Mouse (Mus musculus) adrenal gland, adult 8-10 months (tissue): ENCODE results near the gene Mtrf1. TPM values are rescaled to one million over a fixed set of nuclear protein-coding genes. Genes with fewer than 3 reads are reported as not detected.
"Not testable (repeated sequence)": the region's sequence is repeated elsewhere in the genome, so short reads cannot be mapped to it uniquely, and the experiment has no call there.

Experiments
- DNase-seq: peaks from one replicate; pipeline ENCODE4 v3.0.0; 2022
- total RNA-seq, 4 experiments: library from RNA; stranded (reverse); gene quantifications; 2 replicates each; pipeline ENCODE4 v1.2.4; 2022

Mtrf1 gene
- total RNA-seq, result 1 to 10 TPM; 6.7 to 7.6 (median 7.0) TPM

GRCm38 (mm10) chr14:79397321-79398122 lies at the start of gene Mtrf1:
Gene Mtrf1 (plus strand): TSS chr14:79397772.
- peak; percentile 52 for DNase-seq

GRCm38 (mm10) chr14:79358055-79358454 lies 39.5 kb upstream of the Mtrf1 start:
- DNase-seq, result no peak

GRCm38 (mm10) chr14:79377041-79377440 lies 20.5 kb upstream of the Mtrf1 start:
- DNase-seq, result no peak

GRCm38 (mm10) chr14:79383120-79383519 lies 14.5 kb upstream of the Mtrf1 start:
- DNase-seq, result no peak

GRCm38 (mm10) chr14:79388304-79388703 lies 9.3 kb upstream of the Mtrf1 start:
- no peak for DNase-seq

- DNase-seq, result no peak
Measured at GRCm38 (mm10) chr14:79389438-79390264, 7.9 kb upstream of the Mtrf1 start.

GRCm38 (mm10) chr14:79390265-79390926 lies 7.2 kb upstream of the Mtrf1 start, which contains the start of gene Naa16:
Gene Naa16 (minus strand): TSS chr14:79390778.
- peak; percentile 89 for DNase-seq

- no peak for DNase-seq
Measured at GRCm38 (mm10) chr14:79393289-79393688, 4.3 kb upstream of the Mtrf1 start.

GRCm38 (mm10) chr14:79394564-79394963 lies 3.0 kb upstream of the Mtrf1 start:
- no peak for DNase-seq

- DNase-seq, result no peak
Measured at GRCm38 (mm10) chr14:79407641-79408040, 10.1 kb downstream of the Mtrf1 start.

GRCm38 (mm10) chr14:79409278-79409830 lies 11.8 kb downstream of the Mtrf1 start:
- no peak for DNase-seq

- no peak for DNase-seq
Measured at GRCm38 (mm10) chr14:79410662-79411061, 13.1 kb downstream of the Mtrf1 start.

GRCm38 (mm10) chr14:79413121-79413520 lies 15.5 kb downstream of the Mtrf1 start:
- no peak for DNase-seq

- DNase-seq, result no peak
Measured at GRCm38 (mm10) chr14:79420083-79420685, 22.6 kb downstream of the Mtrf1 start.

GRCm38 (mm10) chr14:79425979-79426729 lies 28.6 kb downstream of the Mtrf1 start, which contains the start of gene Kbtbd7:
Gene Kbtbd7 (plus strand): TSS chr14:79426511.
- peak; percentile 98 for DNase-seq

- not testable (repeated sequence) for DNase-seq
Measured at GRCm38 (mm10) chr14:79426730-79427365, 29.3 kb downstream of the Mtrf1 start.

GRCm38 (mm10) chr14:79434068-79434467 lies 36.5 kb downstream of the Mtrf1 start:
- no peak for DNase-seq

- no peak for DNase-seq
Measured at GRCm38 (mm10) chr14:79440655-79441054, 43.1 kb downstream of the Mtrf1 start.

GRCm38 (mm10) chr14:79441441-79441840 lies 43.9 kb downstream of the Mtrf1 start:
- no peak for DNase-seq

GRCm38 (mm10) chr14:79444601-79445000 lies 47.0 kb downstream of the Mtrf1 start:
- no peak for DNase-seq
